Mouse (Mus musculus) embryo, embryonic 11.5 days (tissue): ENCODE measurements at regions not wholly inside any gene's neighbourhood (a gene's known extent, or its start where the extent isn't known, plus 50 kb on each side); places are given as distances from the start of the nearest gene placed in this dataset.
A peak's percentile ranks its signal among the peaks of the same experiment; 100 is the strongest.

Experiments
- DNase-seq: peaks from one replicate; pipeline ENCODE4 v3.0.0-alpha.2; 2012; ENCODE audit warnings: low read depth, low spot score

DNA sequence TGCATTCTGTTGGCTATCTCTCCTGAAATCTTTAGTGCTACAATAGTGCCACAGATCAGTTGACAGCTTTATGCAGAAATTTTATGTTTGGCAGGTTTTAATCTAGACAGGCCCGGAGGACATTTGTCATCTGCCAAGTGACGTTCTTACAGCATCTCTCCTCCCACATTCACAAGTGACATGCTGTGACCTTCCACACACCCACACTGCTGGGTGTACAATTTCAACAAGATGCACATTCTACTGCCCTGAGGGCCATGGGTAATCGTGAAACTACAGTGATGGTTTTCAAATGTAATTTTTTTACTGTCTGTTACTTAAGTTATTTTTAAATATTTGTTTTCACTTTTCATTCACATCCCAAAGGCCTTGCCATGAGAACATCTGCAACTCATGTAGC is 639.2 kb upstream of the Gm11114 start:
- DNase-seq = peak; percentile 16

GRCm38 (mm10) chr9:84678416-84678815 is 634.2 kb upstream of the Gm11114 start:
- DNase-seq = no peak

DNA sequence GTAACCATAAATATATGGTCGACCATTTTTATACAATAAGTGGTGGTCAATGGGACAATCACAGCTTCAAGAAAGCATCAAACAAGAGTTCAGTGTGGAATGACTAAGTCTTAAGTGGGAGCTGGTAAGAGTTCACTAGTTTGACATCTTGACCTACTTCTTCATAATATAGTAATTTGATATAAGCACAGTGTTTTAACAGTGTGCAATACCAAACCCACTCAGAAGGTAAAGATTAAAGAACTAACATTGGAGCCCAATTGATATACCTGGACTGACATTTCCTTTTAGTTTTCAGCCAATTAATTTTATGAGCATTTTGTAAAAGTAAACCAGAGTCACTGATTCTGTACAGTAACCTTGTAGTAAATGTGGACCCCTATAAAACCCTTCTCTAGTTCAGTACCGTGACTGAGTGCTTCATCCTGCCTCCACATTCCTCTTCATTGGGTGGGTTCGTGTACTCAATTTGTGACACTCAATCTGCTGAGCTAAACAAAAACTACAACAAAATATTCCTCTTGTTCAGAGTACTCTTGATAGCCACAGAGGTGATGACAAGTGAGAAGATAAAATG is 593.9 kb upstream of the Gm11114 start:
- DNase-seq = no peak

DNA sequence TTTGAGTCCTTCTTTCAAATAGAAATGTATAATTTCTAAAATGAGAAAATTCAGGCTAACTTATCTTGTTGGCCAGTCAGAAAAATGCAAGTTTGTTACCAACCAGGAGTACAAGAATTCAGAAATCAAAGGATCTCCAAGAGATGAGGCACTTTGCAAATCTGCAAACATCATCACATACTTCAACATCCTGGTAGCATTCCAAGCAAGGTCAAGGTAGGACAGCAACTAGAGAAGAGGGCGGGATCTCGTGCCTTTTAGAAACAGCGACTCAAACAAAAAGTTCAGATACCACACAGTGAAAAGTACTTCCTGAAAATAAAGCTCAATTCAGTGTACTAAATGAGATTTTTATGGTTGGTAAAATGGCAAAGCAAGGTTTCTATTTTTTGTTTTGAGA is 593.2 kb upstream of the Gm11114 start:
- no peak for DNase-seq

- no peak for DNase-seq
These were observed 592.1 kb upstream of the Gm11114 start for GRCm38 (mm10) chr9:84720454-84720853.

GRCm38 (mm10) chr9:84739266-84739665 is 573.3 kb upstream of the Gm11114 start:
- DNase-seq = no peak

DNA sequence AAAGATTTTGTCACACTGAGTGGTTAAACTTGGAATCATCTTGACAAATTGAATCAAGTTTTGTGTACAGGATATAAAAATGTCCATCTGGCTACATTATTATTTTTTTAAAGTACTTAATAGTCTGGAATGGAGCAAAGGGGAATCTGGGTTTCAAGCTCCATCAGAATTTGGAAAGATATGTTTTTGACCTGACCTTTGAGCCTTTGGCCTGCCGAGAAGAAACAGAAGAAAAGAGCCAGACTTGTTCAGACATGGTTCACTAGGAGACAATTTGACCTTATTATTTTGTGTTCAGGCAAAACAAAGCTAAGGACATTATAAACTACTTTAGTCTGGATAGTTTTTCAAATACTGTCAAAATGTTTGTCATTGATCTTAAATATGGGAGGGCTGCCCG is 572.2 kb upstream of the Gm11114 start:
- no peak for DNase-seq

DNA sequence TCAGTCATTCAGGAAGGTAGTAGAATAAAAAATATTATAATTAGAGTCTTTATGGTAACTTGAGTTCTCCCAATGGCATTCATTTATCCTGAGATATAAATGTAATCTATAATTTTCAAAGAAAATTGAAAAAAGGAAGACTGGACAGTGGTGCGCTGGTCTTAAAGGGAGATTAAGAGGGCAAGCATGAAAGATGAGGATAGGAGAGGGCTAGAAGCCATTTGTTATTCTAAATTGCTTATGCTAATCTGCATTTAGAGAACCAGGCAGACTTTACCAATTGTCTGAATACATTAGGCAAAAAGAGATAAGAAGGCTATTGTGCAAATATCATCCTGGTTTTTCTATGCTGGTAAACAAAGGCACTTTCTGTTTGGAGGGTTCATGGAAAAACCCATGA is 558.2 kb upstream of the Gm11114 start:
- DNase-seq = no peak

DNA sequence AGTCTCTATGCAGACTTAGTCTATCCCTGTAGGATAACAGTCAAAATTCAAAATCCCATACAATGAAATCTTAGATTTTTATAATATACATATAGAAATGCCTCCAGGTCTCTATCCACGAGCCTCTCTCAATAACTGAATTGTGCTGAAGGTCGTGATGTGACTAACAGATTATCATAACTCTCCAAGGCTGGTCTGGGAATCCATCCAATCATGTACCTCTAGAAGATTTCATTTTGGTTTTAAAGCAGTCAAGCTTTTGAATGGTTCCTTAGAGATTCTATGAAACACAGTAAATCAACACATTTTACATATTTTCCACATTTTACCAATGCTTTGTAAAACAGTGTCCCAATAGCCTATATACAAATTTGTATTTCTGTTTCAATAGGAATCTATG is 557.7 kb upstream of the Gm11114 start:
- no peak for DNase-seq

DNA sequence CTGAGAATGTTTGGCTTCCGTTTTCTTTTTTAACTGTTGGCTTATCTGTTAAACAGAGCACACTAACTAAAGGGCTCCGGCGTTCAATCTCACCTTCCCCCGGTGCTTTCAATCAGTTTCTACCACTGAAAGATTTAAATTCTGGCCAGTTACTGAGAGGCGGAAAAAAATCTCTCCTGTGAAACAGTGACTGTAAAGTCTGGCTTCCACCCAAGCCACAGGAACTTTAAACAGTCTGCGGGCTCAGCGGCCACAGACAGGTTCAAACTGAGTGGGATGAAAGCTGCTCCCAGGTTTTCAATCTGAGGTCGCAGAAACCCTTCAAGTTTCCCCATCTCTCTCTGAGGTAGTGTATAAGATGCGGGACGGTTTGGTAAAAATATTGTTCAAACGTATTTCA is 538.2 kb upstream of the Gm11114 start:
- DNase-seq = no peak

- no peak for DNase-seq
These were observed 537.4 kb upstream of the Gm11114 start for GRCm38 (mm10) chr9:84775190-84775589.

DNA sequence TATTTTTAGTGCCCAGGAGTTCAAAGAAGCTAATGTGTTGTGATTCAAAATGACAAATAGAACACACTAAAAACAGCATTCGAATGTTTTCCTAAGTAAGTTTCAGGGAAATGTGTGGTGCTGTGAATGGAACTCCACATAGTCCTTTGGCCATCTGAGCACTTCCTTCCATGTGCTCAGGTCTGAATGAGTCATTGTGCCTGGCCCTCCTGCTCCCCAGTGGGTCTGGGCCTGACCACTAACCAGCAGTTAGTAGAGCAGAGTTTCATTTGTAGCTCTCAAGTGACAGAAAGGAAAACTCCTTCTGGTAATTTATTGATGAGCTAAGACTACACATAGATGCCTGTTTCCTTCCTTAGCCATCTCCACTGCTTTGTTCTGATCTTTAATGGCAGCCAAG is 533.4 kb upstream of the Gm11114 start:
- DNase-seq = no peak

GRCm38 (mm10) chr9:84825768-84826167 is 486.8 kb upstream of the Gm11114 start:
- DNase-seq = no peak

DNA sequence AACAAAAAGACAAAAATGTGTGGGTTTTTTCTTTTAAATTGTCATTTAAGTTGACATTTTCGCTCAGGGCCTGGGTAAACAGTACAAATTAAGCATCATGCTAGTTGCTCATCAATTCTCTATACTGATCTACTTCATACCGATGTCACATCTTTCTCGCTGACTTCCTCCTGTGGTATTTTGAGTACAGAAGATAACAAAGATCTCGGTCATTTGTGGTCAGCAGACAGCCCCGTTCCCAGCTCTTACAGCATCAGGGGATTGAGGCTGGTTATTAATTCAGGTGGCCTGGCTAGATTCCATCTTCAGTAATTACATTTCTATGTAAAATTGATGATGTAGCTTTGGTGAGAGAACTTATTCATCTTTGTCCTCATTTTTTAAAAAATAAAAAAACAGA is 483.6 kb upstream of the Gm11114 start:
- DNase-seq = no peak

- no peak for DNase-seq
These were observed 481.9 kb upstream of the Gm11114 start for GRCm38 (mm10) chr9:84830639-84831038.

DNA sequence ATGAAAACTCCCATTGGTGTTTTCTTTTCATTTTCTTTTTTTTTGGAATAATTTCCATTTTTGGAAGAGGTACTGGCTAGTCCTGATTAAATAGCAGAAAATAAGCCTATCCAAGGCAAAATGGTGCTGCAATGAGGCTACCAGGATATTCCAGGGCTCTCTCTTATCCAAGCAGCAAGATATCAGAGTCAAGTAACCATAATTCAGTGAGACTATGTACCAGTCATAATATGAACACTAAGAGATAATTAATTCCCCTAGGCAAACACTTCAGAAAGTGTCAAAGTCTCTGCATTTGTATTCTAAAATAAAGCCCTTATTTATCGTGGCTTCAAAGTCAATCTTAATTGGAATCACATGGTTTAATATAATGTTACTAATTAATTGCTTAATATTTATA is 475.1 kb upstream of the Gm11114 start:
- DNase-seq = no peak

- no peak for DNase-seq
These were observed 468.6 kb upstream of the Gm11114 start for GRCm38 (mm10) chr9:84844021-84844420.

DNA sequence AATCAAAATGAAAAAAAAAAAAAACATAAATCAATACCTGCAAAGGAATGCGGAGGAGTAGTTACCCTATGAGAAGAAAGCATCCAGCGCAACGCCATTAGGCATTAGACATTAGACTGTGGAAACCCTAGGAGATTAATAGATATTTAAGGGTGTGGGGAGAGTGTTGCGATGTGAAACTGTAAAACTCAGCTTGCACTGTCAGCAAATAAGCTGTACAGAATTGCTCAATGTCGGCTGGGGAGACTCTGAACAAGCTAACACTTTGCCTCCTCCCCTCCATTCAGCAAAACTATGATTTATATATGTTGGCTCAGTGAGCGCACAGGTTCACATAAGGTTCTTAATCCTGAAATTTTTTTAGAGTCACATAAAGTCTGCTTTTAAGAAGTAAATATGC is 451.0 kb upstream of the Gm11114 start:
- no peak for DNase-seq

- no peak for DNase-seq
These were observed 449.1 kb upstream of the Gm11114 start for GRCm38 (mm10) chr9:84863431-84863830.

- DNase-seq = no peak
These were observed 418.4 kb upstream of the Gm11114 start for GRCm38 (mm10) chr9:84894148-84894547.

DNA sequence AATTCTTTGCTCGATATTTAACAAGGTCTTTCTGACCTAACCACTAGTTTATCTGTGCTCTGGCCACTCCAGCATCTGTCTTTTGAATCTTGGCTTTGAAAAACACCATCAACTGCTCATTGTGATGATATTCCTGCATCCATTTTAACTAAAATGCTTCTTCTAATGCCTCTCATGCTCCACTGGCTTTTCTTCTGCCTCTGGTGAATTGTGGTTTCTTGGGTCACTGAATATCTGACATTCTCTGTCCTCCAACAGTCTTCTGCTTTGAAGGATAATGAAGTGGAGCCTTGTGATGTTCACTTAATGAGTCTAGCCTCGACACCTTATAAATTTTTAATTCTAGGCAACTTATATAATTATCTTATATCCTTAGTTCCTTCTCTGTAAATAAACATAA is 416.5 kb upstream of the Gm11114 start:
- no peak for DNase-seq

DNA sequence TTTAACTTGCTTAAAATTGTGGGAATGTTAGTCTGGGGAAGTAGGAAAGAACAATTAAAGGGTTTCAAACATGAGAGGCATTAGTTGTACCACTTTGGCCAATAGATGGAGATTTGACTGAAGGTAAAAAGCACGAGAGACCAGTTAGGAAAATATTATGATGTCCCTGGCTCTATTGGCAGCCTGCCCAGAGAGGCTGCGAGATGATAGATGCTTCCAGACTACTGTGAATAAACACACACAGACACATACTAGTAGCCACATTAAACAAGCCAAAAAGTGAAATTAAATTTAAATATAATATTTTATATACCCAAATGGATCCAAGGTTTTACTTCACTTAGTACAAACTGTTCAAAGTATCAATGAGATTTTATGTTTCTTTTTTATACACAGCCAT is 411.9 kb upstream of the Gm11114 start:
- no peak for DNase-seq

- no peak for DNase-seq
These were observed 406.3 kb upstream of the Gm11114 start for GRCm38 (mm10) chr9:84906244-84906643.

DNA sequence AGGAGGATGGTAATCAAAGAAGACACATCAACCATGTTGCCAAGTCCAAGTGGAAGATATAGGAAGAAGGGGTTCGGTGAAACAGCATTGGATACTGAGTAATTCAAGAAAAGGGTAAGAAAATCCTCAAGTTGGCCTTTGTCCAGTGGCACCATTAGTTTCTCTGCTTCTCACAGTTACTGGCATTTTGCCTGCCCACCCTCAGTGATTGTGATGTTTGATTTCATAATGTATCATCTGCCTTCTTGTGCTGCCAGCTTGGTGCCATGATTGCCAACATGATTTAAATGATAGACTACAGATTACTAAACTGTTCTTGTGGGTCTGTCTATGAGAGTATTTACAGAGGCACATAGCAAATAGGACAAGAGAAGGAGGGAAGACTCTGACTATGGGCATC is 399.3 kb upstream of the Gm11114 start:
- DNase-seq = no peak
